Mouse (Mus musculus) c-Kit-negative CD71-positive TER-119-positive erythroid progenitor cells, embryonic 14.5 days (primary cell): ENCODE measurements around the gene Ush1g.

ENCODE experiments used
- DNase-seq: peaks from one replicate; pipeline ENCODE4 v3.0.0-alpha.2; 2013; ENCODE audit warnings: low read depth, low spot score

The Ush1g gene

GRCm38 (mm10) chr11:115289885-115290284, 32.0 kb downstream of the Ush1g start:
- no peak for DNase-seq

- no peak for DNase-seq
Observed at GRCm38 (mm10) chr11:115288305-115288704, 33.5 kb downstream of the Ush1g start.

- DNase-seq, result no peak
Observed at GRCm38 (mm10) chr11:115287386-115287785, 34.5 kb downstream of the Ush1g start.

GRCm38 (mm10) chr11:115286201-115286993, 35.4 kb downstream of the Ush1g start:
- no peak for DNase-seq

DNA sequence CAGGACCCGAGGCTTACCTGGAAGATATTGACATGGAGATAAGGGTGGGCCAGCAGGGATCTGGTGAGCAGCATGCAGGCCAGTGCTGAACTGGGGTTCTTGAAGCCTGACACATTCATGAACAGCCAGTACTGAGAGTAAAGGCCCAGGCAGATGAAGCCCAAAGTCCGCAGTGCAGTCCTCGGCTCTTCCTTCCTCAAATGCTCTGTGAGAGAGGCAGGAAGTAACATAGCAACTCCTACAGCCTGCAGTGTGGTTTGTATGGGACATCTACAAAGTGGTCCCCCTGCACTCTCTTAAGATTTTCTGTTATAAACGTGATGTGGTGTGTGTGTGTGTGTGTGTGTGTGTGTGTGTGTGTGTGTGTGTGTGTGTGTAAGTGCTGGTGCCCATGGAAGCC, 36.6 kb downstream of the Ush1g start:
- no peak for DNase-seq

DNA sequence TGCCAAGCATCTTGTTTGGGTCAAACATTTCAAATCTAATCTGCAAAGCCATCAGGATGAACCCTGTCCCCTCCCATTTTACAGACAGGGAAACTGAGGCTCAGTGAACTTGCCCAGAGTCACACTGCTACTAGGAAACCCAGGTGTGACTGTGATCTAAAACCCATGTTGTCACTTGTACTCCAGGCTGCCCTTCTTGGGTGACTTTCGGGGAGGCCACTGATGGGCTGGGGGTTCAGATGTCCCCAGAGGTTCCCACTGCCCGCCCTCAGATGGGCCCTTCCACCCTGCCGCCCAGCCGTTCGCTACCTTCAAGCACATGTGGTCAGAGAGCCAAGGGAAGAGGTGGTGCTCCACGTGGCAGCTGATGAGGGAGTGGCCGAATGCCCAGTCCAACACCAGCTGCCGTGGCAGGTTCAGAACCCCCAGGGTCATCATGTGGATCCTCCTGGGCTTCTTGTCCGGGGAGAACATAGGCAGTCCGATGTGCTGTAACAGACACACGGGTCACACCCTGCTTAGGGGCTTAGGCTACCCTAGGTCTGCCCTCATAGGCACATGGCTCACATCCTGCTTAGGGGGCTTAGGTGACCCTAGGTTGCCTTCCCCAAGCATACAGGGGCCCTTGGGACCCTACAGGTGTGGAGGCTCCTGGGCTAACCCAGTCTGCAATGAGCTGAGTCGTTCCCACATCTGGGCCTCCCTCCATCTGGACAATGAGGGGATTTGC, 37.8 kb downstream of the Ush1g start:
- no peak for DNase-seq

GRCm38 (mm10) chr11:115283486-115283765, 38.4 kb downstream of the Ush1g start:
- no peak for DNase-seq

GRCm38 (mm10) chr11:115282723-115283485, 38.9 kb downstream of the Ush1g start:
- DNase-seq, result no peak

- no peak for DNase-seq
Observed at GRCm38 (mm10) chr11:115282295-115282694, 39.5 kb downstream of the Ush1g start.

- DNase-seq, result peak; percentile 55
Observed at GRCm38 (mm10) chr11:115279726-115280125, 42.1 kb downstream of the Ush1g start.

- no peak for DNase-seq
Observed at GRCm38 (mm10) chr11:115278176-115278575, 43.7 kb downstream of the Ush1g start.

DNA sequence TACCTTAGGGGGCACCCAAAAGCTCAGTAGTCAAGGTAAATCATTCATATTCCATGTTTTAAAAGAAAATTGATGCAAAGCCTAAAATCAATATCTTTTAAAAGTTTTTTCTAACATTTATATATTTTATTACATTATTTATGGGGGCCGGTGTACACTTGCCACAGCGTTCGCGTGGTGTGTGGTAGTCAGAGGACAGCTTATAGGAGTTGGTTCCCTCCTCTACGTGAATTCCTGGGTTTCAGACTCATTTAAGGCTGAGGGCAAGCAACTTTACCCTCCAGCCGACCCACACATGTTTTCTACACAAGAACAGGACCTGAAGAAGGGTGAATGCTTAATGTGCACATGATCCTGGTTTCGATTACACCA, 44.3 kb downstream of the Ush1g start:
- DNase-seq, result no peak

GRCm38 (mm10) chr11:115276780-115277603, 44.8 kb downstream of the Ush1g start, which contains the start of gene Fdxr:
Gene Fdxr (minus strand): TSS chr11:115277050.
- peak; percentile 99 for DNase-seq

- DNase-seq, result no peak
Observed at GRCm38 (mm10) chr11:115275954-115276353, 45.9 kb downstream of the Ush1g start.

GRCm38 (mm10) chr11:115275509-115275908, 46.3 kb downstream of the Ush1g start:
- no peak for DNase-seq

GRCm38 (mm10) chr11:115274771-115275170, 47.1 kb downstream of the Ush1g start:
- DNase-seq, result no peak

DNA sequence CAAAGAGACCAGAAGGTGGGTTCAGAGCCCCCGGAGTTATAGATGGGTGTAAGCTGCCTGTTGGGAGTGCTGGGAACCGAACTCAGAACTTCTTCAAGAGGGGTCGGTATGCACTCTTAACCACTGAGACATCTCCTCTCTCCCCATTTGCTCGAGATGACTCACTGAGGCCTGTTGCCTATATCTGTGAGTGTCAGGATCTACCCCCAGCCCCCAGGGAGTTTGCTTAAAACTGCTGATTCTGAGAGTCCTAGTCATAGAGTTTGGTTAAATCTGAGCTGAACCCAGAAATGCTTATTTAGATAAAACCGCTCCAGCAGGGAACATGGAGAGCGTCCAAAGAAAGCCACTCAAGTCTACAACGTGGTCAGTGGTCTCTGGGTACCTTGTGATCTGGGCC, 47.7 kb downstream of the Ush1g start:
- DNase-seq, result no peak

DNA sequence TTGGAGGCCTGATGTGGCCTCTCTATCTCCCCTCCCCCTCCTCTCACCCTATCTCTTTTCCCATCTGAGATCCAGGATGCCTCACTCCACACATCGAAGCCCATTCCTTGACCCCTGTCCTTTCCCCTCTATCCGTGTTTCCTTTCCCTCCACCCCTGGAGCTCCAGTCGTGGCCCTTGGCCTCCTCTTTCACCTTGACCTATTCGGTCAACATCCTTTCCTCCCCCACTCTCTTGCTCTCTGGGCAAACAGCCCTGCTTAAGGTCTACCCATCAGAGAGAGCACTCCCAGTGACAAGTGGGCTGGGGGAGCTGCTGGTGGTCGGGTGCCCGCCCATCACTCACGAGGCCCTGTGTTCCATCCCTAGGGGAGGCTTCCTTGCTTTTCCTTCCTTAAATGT, 48.1 kb downstream of the Ush1g start:
- no peak for DNase-seq

- DNase-seq, result no peak
Observed at GRCm38 (mm10) chr11:115272894-115273498, 48.8 kb downstream of the Ush1g start.

DNA sequence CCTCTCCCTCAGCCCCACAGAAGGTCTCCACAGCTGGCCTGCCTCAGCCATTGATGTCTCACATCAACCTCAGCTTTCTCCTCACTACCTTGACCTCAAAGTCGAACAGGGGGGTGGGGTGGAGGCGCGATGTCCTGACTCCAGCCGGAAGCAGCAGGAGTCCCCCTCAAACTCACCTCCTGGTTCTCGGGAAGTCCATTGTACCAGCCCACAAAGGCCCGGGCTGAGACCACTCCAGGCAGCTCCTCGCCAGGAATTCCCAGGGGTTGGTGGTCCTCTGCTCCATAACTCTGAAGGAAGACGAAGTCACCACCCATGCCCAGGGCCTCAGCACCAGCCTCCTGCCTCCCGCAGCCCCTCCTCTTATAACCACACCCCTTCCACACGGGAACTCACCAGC, 50.4 kb downstream of the Ush1g start:
- DNase-seq, result no peak

DNA sequence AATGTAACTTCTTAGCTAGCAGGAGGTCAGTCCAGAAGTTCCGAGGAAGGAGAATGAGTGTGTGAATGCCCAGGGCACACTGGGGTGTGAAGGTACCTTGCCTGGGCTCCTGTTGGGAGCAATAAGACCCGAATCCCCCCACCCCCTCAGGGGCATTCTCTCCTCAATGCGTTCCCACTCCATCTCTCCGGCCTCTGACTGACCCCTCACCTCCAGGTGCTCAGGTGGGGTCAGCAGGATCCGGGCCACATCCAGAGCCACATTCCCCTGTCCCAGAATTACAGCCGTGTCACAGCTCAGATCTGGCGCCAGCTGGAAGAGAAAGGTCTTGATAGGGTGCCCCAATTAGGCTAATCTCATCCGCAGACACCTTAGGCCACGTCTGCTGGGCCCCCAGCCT, 50.8 kb downstream of the Ush1g start:
- no peak for DNase-seq
